Mouse (Mus musculus) T-cell, adult 66 days (primary cell): Measurements from ENCODE around the gene 6430550D23Rik. TPM values are rescaled to one million over a fixed set of nuclear protein-coding genes. Genes with fewer than 3 reads are reported as not detected.

Source experiments
- total RNA-seq, 2 experiments: library from RNA; stranded (reverse); gene quantifications; 3 replicates in 1 of 2; 4 replicates in 1 of 2; pipeline ENCODE4 v1.2.4; 2023

The 6430550D23Rik gene
- total RNA-seq: 1 to 10 TPM; 1.2 to 2.3 TPM

DNA sequence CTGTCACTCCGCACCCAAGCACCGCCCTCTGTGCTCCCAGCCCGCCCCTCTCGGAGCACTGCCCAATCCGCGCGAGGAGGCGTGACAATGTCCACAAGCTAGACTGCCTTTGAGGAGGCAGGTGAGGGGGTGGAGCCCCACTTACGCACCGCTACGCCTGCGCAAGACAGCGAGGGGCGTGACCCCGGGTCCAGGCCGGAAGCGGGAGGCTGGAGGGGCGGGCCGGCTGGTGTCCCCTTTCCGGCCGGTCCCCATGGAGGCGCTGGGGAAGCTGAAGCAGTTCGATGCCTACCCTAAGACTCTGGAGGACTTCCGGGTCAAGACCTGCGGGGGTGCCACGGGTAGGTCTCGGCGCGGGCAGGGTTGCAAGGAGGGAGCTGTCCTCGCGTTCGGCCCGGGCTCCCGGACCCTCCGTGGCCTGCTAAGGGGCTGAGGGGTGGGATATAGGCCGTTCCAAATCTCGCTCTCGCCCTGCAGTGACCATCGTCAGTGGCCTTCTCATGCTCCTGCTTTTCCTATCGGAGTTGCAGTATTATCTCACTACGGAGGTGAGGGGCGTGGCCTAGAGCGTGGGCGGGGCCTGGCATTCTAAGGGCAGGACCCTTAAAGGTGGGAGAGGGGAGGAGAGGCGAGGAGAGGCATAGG lies at the start of gene 6430550D23Rik, which contains the start of gene Ergic3:
6430550D23Rik (minus strand) TSS at position 90 of the 645 bp plus-strand sequence.
Ergic3 (plus strand) TSS at position 158 of the 645 bp plus-strand sequence.

DNA sequence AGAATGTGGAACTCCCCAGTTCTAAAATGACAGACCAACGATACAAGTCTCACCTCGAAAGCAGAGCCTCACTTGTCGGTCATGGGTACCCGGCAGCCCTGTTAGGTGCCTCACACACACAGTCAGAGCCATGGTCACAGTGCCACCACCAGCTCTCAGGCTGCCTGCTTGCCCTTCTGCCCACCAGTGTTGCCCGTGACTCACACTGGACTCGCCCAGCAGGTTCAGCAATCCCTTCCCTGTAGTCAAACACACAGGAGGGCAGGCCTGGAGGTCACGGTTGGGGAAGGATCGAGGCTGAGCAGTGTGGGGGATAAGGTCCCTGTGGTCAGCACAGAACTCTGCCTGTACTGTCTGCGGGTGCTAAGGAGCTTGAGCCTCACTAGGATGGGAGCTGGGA lies 45.0 kb upstream of the 6430550D23Rik start, which contains the start of gene Fer1l4:
Fer1l4 (minus strand) TSS at position 132 of the 400 bp plus-strand sequence.

GRCm38 (mm10) chr2:155956134-155957059 lies 51.4 kb downstream of the 6430550D23Rik start, which contains the start of gene Cep250:
Gene Cep250 (plus strand): TSS chr2:155956458.

DNA sequence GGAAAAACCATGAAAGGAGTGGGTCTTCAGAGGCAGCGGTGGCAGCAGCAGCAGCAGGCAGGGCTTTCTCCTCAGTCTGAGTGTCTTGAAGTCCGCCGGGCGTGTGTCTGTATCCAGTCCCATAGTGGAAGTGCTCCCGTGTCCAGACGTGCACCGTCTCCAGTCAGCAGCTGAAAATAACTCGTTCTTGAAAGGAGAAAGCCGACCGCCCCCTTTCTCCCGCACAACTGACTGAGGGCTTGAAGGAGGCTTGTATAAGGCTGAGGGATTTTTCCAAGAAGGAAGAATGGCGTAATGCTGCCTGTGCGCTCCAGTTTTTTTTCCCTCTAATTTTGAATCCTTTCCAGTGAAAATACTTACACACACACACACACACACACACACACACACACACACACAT lies 62.7 kb downstream of the 6430550D23Rik start, which contains the start of gene Gdf5:
Gdf5 (minus strand) TSS at position 244 of the 400 bp plus-strand sequence.

DNA sequence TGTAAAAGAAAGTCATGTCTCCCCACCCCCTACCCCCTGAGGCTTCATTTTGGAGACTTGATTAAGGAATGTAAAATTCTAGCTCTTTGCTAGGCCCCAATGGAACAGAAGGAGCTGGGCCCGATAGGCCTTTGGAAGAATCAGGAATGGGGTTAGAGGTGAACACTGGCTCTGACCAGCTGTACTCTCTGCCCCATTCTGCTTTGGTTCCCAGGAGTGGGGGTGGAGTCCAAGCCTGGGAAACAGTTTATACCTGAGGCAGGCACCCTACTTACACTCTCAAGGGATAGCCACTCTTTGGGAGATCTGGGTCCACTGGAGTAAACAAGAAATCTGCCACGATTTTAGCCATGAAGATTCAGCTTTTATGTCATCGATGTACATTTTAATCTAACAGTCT lies 67.1 kb downstream of the 6430550D23Rik start, which contains the start of gene Gm15557:
Gm15557 (plus strand) TSS at position 48 of the 400 bp plus-strand sequence.

GRCm38 (mm10) chr2:155929531-155930442 lies 78.0 kb downstream of the 6430550D23Rik start, which contains the start of gene Uqcc1:
Gene Uqcc1 (minus strand): TSS chr2:155930310.

Other genes with a start within 250 kb of the 6430550D23Rik start
- gene Mmp24, start 232.6 kb downstream of the 6430550D23Rik start, total RNA-seq: not detected
- 10 to 100 TPM; 24.3 to 24.6 TPM for gene BC029722, start 188.6 kb downstream of the 6430550D23Rik start, total RNA-seq
- 100 to 1,000 TPM in 1 of 2 experiments, 10 to 100 TPM in 1; 98.6 to 120 TPM for gene Eif6, start 181.1 kb downstream of the 6430550D23Rik start, total RNA-seq
- under 1 TPM; 0.35 to 0.41 TPM for gene Fam83c, start 173.1 kb downstream of the 6430550D23Rik start, total RNA-seq
- 10 to 100 TPM; 38.5 to 53.1 TPM for gene Uqcc1, start 77.7 kb downstream of the 6430550D23Rik start, total RNA-seq
- not detected for gene Gm15557, start 67.2 kb downstream of the 6430550D23Rik start, total RNA-seq
- gene Gdf5, start 62.6 kb downstream of the 6430550D23Rik start, total RNA-seq: not detected
- 10 to 100 TPM; 72.5 to 85.7 TPM for gene Cep250, start 51.5 kb downstream of the 6430550D23Rik start, total RNA-seq
- gene Ergic3, start 68 bp upstream of the 6430550D23Rik start, total RNA-seq: 10 to 100 TPM; 77.1 to 77.8 TPM
- gene Fer1l4, start 45.0 kb upstream of the 6430550D23Rik start, total RNA-seq: not detected
- gene Spag4, start 57.2 kb upstream of the 6430550D23Rik start, total RNA-seq: 1 to 10 TPM; 2.8 TPM
- 10 to 100 TPM; 63.4 to 91.1 TPM for gene Cpne1, start 104.0 kb upstream of the 6430550D23Rik start, total RNA-seq
- gene Rbm12, start 104.0 kb upstream of the 6430550D23Rik start, total RNA-seq: 10 to 100 TPM; 40.3 to 43.1 TPM
- 10 to 100 TPM; 22.9 to 23.5 TPM for gene Gm28036, start 119.1 kb upstream of the 6430550D23Rik start, total RNA-seq
- gene Romo1, start 136.1 kb upstream of the 6430550D23Rik start, total RNA-seq: 10 to 100 TPM; 42.3 to 77.1 TPM
- 10 to 100 TPM; 34.0 to 34.8 TPM for gene Nfs1, start 136.2 kb upstream of the 6430550D23Rik start, total RNA-seq
- 1,000 to 10,000 TPM; 2,155 to 2,502 TPM for gene Rbm39, start 172.3 kb upstream of the 6430550D23Rik start, total RNA-seq
- 10 to 100 TPM; 56.2 to 75.8 TPM for gene Phf20, start 188.5 kb upstream of the 6430550D23Rik start, total RNA-seq